Mouse (Mus musculus) ES-E14 (cell line): ENCODE data around the gene Cd34.

Experiments used
- CHD2 ChIP-seq: IDR thresholded peaks from 2 replicates; pipeline ENCODE4 v1.6.1; 2014; ENCODE audit warnings: mild to moderate bottlenecking, low read depth, low read length, inconsistent platforms
- ZC3H11A ChIP-seq: IDR thresholded peaks from 2 replicates; pipeline ENCODE4 v1.6.1; 2012; ENCODE audit warnings: low read depth, mild to moderate bottlenecking, inconsistent platforms, low read length, borderline replicate concordance

DNA sequence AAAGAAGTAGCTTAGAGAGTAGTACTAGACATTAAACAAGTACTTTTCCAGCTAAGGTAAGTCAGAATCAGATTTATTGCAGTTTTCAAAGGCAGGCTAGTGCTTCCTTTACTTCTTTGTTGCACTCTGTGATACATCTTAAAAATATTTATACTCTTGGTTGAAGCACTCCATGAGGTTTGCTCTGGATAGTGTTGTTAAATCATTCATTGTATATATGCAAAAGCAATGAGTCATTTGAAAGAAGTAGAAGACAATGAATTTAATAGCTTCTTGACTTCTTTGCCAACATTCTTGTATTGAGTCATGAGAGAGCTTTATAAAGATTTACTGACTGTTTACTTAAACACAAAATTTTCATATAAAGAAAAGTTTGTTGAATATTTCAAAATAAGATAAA lies 29.7 kb upstream of the Cd34 start:
- TF ChIP-seq CHD2: no peak
- no peak for TF ChIP-seq ZC3H11A
